Mouse (Mus musculus) left cerebral cortex, adult 2 months (tissue): ENCODE measurements around the gene Mark3. TPM values are rescaled to one million over a fixed set of nuclear protein-coding genes. Genes with fewer than 3 reads are reported as not detected.
"Not testable (repeated sequence)": the region's sequence is repeated elsewhere in the genome, so short reads cannot be mapped to it uniquely, and the experiment has no call there.

Experiments used
- DNase-seq, 2 experiments: peaks; one replicate each; pipeline ENCODE4 v3.0.0; 2021 to 2022; ENCODE audit warnings: low spot score in 2 of 2, mixed read lengths in 1 of 2; ENCODE audit errors: extremely low spot score in 1 of 2
- H3K27ac ChIP-seq: fragments of 200-600 bp; 2 replicates; pipeline ENCODE4 v1.8.1; 2022
- H3K4me3 ChIP-seq: fragments of 200-600 bp; 2 replicates; pipeline ENCODE4 v1.8.1; 2022
- CTCF ChIP-seq: fragments of 200-600 bp; IDR thresholded peaks from 2 replicates; pipeline ENCODE4 v1.8.1; 2022; ENCODE audit warnings: antibody characterized with exemption, mild to moderate bottlenecking, moderate library complexity
- intact Hi-C: fragments of 180-260 bp; cut with DNase I; formaldehyde crosslinking; loops from one replicate; pipeline ENCODE4 v1.15.1; 2025
- total RNA-seq, 2 experiments: library from RNA; stranded (reverse); gene quantifications; 2 replicates each; pipeline ENCODE4 v1.2.3; 2021

Gene Mark3
- total RNA-seq, 2 experiments from 2014 or later, result 102 TPM

DNA sequence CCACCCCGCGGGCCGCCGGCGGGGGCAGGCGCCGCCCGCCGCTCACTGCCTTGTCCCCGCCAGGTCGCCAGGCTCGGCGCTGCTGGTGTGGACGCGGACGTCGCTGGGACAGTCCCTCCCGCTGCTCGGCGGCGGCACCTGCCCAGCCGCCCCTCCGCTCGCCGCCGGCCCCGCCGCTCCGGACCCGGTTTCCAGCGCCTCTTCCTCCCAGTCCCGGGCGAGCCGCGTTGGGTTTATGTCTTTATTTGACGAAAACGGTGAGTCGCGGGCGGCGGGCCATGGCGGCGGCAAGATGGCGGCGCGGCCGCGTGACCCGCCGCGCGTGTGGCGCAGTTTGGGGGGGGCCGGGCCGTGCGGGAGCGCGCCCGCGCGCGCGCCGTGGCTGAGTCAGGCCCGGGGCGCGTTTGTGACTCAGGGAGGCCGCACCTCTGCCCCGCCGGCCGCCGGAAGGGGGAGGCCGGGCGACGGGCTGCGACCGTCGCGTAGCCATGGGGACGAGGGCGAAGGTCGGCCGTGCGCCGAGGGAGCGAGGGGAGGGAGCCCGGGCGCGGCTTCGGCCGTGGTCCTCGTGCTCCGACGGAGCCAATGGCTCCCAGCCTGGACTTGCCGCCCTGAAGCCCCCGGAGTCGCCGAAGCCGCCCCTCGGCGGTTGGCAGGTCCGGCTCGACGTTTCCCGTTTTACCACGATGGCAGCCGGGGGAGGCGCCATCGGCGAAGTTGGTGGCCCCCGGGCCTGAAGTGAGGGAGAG, 35.9 kb upstream of the Mark3 start:
- intact Hi-C loops, result loop anchor here (2.0 kb wide), 1 partner anchor 36 kb away; the partner anchor contains the start of gene Mark3
- TF ChIP-seq CTCF, result no peak; the same call in 1 of the 2 replicates
- H3K4me3 ChIP-seq, result peak overlapping the region; percentile 88
- DNase-seq, result peak; percentile 81 to 83
- H3K27ac ChIP-seq, result peak overlapping the region; percentile 98

DNA sequence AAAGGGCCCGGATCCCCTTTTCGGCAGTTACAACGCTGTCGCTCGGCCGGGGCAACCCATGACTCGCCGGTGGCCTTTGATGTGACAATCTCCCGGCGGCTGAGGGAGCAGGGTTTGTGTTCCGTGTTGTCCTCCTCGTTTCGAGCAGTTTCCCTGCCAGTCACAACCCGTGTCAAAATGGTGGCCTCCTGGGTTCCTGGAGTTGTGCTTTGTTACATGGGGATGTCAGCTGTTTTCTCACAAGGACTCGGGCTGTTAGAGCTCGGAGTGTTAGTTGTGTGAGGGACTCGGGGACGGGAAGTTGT, 35.3 kb upstream of the Mark3 start:
- intact Hi-C loops, result loop anchor here (2.0 kb wide), 1 partner anchor 36 kb away; the partner anchor contains the start of gene Mark3
- peak overlapping the region; percentile 98 for H3K27ac ChIP-seq
- TF ChIP-seq CTCF, result no peak
- no peak for DNase-seq
- peak overlapping the region; percentile 88 for H3K4me3 ChIP-seq

DNA sequence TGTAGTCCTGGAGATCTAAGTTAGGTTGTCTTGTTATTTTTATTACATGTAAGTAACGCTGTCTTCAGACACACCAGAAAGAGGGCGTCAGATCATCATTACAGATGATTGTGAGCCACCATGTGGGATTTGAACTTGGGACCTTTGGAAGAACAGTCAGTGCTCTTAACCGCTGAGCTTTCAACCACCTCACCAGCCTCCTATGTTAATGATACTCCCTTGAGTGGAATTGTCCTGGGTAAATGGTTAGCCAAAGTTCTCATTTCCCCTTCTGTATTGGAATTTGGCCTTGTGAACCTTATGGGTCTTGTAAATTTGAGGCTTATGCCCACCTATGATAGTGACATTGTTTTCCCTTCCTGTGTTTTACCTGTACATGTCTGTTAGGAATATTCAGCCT, 27.3 kb upstream of the Mark3 start:
- DNase-seq, result no peak
- intact Hi-C loops, result loop anchor here (5.0 kb wide), 1 partner anchor 75 kb away; no protein-coding TSS in a partner anchor
- no peak for TF ChIP-seq CTCF
- no peak overlapping the region for H3K27ac ChIP-seq
- no peak overlapping the region for H3K4me3 ChIP-seq

DNA sequence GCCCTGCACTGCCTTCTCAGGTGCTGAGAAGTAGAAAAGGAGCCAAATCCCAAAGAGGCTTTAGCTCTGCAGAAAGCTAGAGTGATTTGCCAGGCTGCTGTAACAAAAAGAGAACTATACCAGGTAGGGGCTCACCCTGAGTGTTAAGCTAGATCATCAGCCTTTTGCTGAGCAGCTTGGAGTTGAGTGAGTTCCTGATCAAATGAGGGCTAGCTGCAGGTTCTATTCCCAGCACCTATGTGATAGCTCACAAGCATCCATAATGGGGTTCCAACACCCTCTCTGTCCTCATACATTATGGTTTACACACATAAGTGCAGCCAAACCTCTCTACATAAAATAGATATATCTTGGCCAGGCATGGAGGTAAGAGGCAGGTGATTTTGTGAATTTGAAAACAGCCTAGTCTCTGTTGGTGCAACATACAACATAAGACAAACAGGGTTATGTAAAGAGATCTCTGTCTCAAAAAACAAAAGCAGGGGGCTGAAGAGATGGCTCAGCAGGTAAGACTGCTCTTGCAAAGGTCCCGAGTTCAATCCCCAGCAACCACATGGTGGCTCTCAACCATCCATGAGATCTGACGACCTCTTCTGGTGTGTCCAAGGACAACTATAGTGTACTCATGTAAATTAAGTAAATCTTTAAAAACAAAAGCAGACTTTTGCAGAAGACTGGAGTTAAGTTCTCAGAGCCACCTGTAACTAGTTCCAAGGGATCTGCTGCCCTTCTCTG, 25.6 kb upstream of the Mark3 start:
- Histone ChIP-seq H3K4me3 (no peak overlapping the region), H3K27ac (no peak overlapping the region)
- intact Hi-C loops, result loop anchor here (5.0 kb wide), 1 partner anchor 74 kb away; no protein-coding TSS in a partner anchor
- no peak for DNase-seq
- no peak for TF ChIP-seq CTCF

GRCm38 (mm10) chr12:111550679-111551078, 23.6 kb upstream of the Mark3 start:
- DNase-seq, result no peak
- TF ChIP-seq CTCF, result peak; percentile 20; the same call in 1 of the 2 replicates

DNA sequence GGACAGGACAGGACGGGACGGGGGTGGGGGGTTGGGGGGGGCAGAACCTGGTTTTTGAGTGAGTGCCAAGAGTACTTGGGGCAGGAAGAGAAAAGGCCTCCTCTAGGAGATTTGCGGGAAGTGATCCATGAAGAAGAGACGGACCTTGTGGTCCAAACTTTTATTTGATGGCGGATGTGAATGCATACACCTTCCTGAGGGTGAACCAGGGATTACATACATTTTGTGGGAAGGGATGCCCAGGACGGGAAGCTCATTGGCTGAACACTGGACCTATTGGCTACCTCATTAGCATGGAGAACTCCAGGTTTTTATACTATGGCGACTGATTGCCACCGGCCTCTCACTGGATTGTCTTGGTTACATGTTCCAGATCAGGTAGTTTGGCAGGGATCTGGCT, 22.0 kb upstream of the Mark3 start:
- no peak for TF ChIP-seq CTCF
- H3K27ac ChIP-seq, result no peak overlapping the region
- DNase-seq, result no peak
- no peak overlapping the region for H3K4me3 ChIP-seq
- intact Hi-C loops, result no loop called here

More at GRCm38 (mm10) chr12:111550679-111551078, 23.6 kb upstream of the Mark3 start:
- Histone ChIP-seq H3K27ac (no peak overlapping the region), H3K4me3 (no peak overlapping the region)
- intact Hi-C loops, result loop anchor here (1.0 kb wide), 1 partner anchor 23 kb away; no protein-coding TSS in a partner anchor

- no peak overlapping the region for H3K27ac ChIP-seq
- no peak for DNase-seq
- H3K4me3 ChIP-seq, result no peak overlapping the region
- TF ChIP-seq CTCF, result no peak
- intact Hi-C loops, result no loop called here
Observed at GRCm38 (mm10) chr12:111555357-111555756, 19.0 kb upstream of the Mark3 start.

DNA sequence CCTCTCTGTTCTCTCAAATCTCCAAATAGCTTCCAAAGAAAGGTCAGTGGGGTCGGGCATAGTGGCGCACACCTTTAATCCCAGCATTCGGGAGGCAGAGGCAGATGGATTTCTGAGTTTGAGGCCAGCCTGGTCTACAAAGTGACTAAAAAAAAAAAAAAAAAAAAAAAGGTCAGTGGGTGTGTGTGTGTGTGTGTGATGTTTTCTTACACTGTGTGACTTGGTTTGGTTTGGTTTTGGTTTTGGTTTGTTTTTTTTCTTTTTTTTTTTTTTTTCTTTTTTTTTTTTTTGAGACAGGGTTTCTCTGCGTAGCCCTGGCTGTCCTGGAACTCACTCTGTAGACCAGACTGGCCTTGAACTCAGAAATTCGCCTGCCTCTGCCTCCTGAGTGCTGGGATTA, 18.4 kb upstream of the Mark3 start:
- H3K27ac ChIP-seq, intact Hi-C loops, DNase-seq, H3K4me3 ChIP-seq: not testable (repeated sequence)

GRCm38 (mm10) chr12:111557538-111557937, 16.8 kb upstream of the Mark3 start:
- intact Hi-C loops, result no loop called here
- no peak for TF ChIP-seq CTCF
- Histone ChIP-seq H3K4me3 (no peak overlapping the region), H3K27ac (no peak overlapping the region)
- no peak for DNase-seq

DNA sequence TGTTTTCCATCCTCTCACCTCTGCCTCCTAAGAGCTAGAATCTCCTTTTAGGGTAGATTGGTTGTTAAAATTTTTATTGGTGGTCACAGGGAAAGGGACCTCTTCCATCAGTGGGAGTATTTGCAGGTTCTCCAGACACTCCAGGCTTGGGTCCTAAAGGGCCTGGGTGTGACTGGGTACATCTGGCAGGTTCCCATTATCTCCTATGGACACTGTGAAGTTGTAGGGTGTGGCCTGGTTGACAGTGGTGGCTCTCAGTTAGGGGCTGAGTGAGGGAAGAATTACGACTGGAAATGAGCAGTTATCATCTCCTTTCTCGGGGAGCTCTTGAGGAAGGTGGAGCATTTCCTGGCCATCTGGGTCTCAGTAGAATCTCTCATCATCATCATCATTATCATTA, 15.7 kb upstream of the Mark3 start:
- no peak for DNase-seq
- intact Hi-C loops, result no loop called here
- no peak overlapping the region for H3K4me3 ChIP-seq
- TF ChIP-seq CTCF, result no peak
- no peak overlapping the region for H3K27ac ChIP-seq

GRCm38 (mm10) chr12:111559647-111560258, 14.6 kb upstream of the Mark3 start:
- DNase-seq, result peak; percentile 59
- Histone ChIP-seq H3K27ac (peak overlapping the region; percentile 69), H3K4me3 (peak overlapping the region; percentile 38)
- no peak for TF ChIP-seq CTCF
- intact Hi-C loops, result no loop called here

DNA sequence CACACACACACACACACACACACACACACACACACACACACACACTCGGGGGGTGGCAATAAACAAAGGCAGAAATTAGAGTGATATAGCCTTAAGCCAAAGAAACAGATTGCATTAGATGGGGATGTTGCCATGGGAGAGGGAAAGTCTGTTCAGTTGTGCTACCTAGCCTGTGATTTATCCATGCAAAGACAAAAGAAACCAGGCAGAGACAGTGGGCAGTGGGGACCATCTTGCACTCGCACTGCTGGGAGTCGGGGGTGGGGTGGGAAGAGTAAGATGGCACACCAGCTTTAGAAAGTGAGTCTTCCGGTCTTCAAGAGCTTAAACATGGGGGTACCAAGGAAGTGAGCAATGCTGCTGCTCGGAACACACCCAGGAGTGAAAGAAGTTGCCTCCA, 14.0 kb upstream of the Mark3 start:
- no peak overlapping the region for H3K4me3 ChIP-seq
- no peak overlapping the region for H3K27ac ChIP-seq

More for the DNA sequence above, 14.0 kb upstream of the Mark3 start:
- no peak for DNase-seq
- intact Hi-C loops, result no loop called here
- no peak for TF ChIP-seq CTCF
